Mouse (Mus musculus) small intestine, adult 2 months (tissue): ENCODE results near the gene Pcif1.

ENCODE experiments used
- CTCF ChIP-seq: fragments of 200-500 bp; IDR thresholded peaks from 2 replicates; pipeline ENCODE4 v1.5.1; 2012; ENCODE audit warnings: low read depth, mild to moderate bottlenecking, control low read depth, inconsistent platforms, low read length, moderate library complexity, mixed read lengths; ENCODE audit not compliant: insufficient replicate concordance, insufficient read length; ENCODE audit errors: extremely low read depth
- POLR2A ChIP-seq: fragments of 200-500 bp; IDR thresholded peaks from 2 replicates; pipeline ENCODE4 v1.6.1; 2012; ENCODE audit warnings: low read depth, mild to moderate bottlenecking, control low read depth, inconsistent platforms, low read length, moderate library complexity

- TF ChIP-seq CTCF (no peak), POLR2A (no peak)
Observed at GRCm38 (mm10) chr2:164899723-164900459, 20.8 kb downstream of the Pcif1 start.
